Mouse (Mus musculus) myocyte (in vitro differentiated cells): Measurements from ENCODE around the gene Cysrt1.

Experiments
- POLR2A ChIP-seq: IDR thresholded peaks from one replicate; pipeline ENCODE4 v1.6.1; 2011; ENCODE audit warnings: low read depth, mild to moderate bottlenecking, control low read depth, moderate library complexity; ENCODE audit not compliant: insufficient read length
- USF1 ChIP-seq: IDR thresholded peaks from one replicate; pipeline ENCODE4 v1.6.1; 2011; ENCODE audit warnings: low read depth, mild to moderate bottlenecking, control low read depth, moderate library complexity

GRCm38 (mm10) chr2:25207593-25207992 is 34.7 kb downstream of the Cysrt1 start:
- TF ChIP-seq USF1 (no peak), POLR2A (no peak)
